Mouse (Mus musculus) liver, adult 2 months (tissue): Measurements from ENCODE around the gene Dad1. TPM values are rescaled to one million over a fixed set of nuclear protein-coding genes. Genes with fewer than 3 reads are reported as not detected.

Source experiments
- DNase-seq: peaks from one replicate; pipeline ENCODE4 v3.0.0-alpha.2; 2011; ENCODE audit warnings: low read depth, low spot score; ENCODE audit errors: extremely low read depth
- H3K27ac ChIP-seq: fragments of 200-500 bp; replicated peaks from 2 replicates; pipeline ENCODE4 v1.5.1; 2012; ENCODE audit warnings: low read depth, mild to moderate bottlenecking, control low read depth, inconsistent platforms, low read length; ENCODE audit not compliant: insufficient read depth
- H3K27me3 ChIP-seq: fragments of 200-500 bp; 2 replicates; pipeline ENCODE4 v1.6.1; 2012; ENCODE audit warnings: mild to moderate bottlenecking, moderate library complexity, low read length, inconsistent platforms; ENCODE audit not compliant: control insufficient read depth, insufficient read depth
- H3K36me3 ChIP-seq: fragments of 200-500 bp; 2 replicates; pipeline ENCODE4 v1.6.1; 2012; ENCODE audit warnings: low read length, inconsistent platforms; ENCODE audit not compliant: control insufficient read depth, insufficient read depth
- H3K4me1 ChIP-seq: fragments of 200-500 bp; 2 replicates; pipeline ENCODE4 v1.6.1; 2011; ENCODE audit warnings: low read length; ENCODE audit not compliant: control insufficient read depth, insufficient read depth
- H3K4me3 ChIP-seq: fragments of 200-500 bp; 2 replicates; pipeline ENCODE4 v1.5.1; 2011; ENCODE audit warnings: low read depth, mild to moderate bottlenecking, control low read depth, low read length, moderate library complexity; ENCODE audit not compliant: insufficient read depth
- H3K79me2 ChIP-seq: fragments of 200-500 bp; 2 replicates; pipeline ENCODE4 v1.6.1; 2012; ENCODE audit warnings: inconsistent platforms, mild to moderate bottlenecking, low read length, moderate library complexity; ENCODE audit not compliant: control insufficient read depth, insufficient read depth
- H3K9ac ChIP-seq: fragments of 200-500 bp; 2 replicates; pipeline ENCODE4 v1.6.1; 2012; ENCODE audit warnings: low read depth, mild to moderate bottlenecking, control low read depth, inconsistent platforms, low read length
- CTCF ChIP-seq: fragments of 200-500 bp; IDR thresholded peaks from 2 replicates; pipeline ENCODE4 v1.5.1; 2011; ENCODE audit warnings: low read depth, low read length, control low read depth
- POLR2A ChIP-seq: fragments of 200-500 bp; IDR thresholded peaks from 2 replicates; pipeline ENCODE4 v1.6.1; 2011; ENCODE audit warnings: low read length, control low read depth; ENCODE audit not compliant: insufficient read depth; ENCODE audit errors: extremely low read depth
- WGBS: fragments of 180-500 bp; shearing (Covaris S2); methylation state at CpG from one replicate; pipeline ENCODE4 v1.1.7; 2018; 5-methylcytosine and 5-hydroxymethylcytosine counted together
- polyA plus RNA-seq: library from polyadenylated mRNA; depleted of rRNA; stranded (reverse); fragments of >200 nt; gene quantifications from 2 replicates; pipeline ENCODE4 v1.2.3, GENCODE M21; 2012
- total RNA-seq: library from RNA; depleted of rRNA; stranded (reverse); fragments of >200 nt; gene quantifications from 2 replicates; pipeline ENCODE4 v1.2.3, GENCODE M21; 2014

Gene Dad1
- total and polyA plus RNA-seq, 2 experiments, result 39.4 to 638 TPM

DNA sequence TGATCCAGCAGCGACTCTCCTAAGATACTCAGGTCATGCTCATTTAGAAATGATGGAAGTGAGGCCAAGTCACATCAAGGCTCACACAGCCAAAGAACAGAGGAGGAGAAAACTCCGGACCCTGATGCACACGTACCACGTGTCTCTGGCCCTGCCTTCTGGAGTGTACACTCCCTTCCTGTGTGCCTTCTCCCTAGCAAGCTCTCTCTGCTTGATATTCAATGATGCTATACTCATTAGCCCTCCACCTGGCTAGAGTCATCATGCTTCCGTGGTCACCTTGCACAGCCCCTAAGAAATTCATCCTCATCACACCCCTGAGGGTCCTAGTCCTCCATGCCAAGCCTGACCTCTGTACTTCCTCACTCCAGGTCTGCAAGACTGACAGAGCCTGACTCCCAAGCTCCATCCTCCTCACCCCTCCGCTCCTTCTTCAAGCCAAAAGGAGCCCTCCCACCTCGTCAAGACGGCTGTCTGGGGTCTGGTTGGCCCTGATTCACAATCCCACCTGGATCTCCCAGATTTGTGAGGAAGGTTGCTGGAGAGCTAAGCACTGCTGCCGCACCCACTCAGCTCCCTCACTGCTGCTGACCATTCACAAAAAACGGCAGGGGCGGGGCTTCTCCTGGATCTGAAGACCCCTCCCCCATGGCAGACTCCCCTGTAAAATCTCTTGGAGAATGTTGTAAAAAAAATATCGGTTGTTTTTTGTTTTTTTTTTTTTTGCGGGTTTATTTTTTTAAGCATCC lies 30.4 kb downstream of the Dad1 start:
- no peak overlapping the region for H3K4me3 ChIP-seq
- H3K9ac ChIP-seq, result no peak overlapping the region
- no peaks in the 10 kb centered on the region for H3K79me2 ChIP-seq
- TF ChIP-seq POLR2A (no peak), CTCF (no peak)
- H3K27me3 ChIP-seq, result no peaks in the 10 kb centered on the region
- no peaks in the 10 kb centered on the region for H3K36me3 ChIP-seq
- H3K27ac ChIP-seq, result no peak overlapping the region
- peaks cover 3% of the 10 kb centered on the region; the same call in 1 of the 2 replicates for H3K4me1 ChIP-seq
- no peak for DNase-seq
- 65% methylated on average over 13 of the region's 13 CpGs for WGBS

DNA sequence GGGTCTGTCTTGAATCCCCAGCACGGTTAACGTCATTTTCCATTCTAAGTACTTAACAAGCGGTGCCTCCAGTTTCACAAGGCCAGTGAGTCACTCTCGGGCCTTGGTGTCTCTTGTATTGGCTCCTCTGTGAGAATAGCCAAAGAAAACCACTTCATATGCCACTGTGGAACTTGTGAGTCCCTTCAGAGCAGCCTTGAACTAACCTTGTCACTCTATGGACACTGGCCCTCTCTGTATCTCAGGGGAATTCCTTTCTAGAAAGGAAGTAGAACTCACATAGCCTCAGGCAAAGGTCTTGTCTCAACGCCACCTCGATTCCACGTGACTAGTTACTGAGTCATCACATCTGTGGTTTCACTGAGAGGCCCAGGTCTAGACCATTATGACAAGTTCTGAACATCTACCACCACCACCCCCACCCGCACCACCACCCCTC lies 31.6 kb downstream of the Dad1 start:
- Histone ChIP-seq H3K27ac (no peak overlapping the region), H3K9ac (no peak overlapping the region), H3K27me3 (no peaks in the 10 kb centered on the region), H3K4me1 (no peaks in the 10 kb centered on the region), H3K4me3 (no peak overlapping the region), H3K79me2 (no peaks in the 10 kb centered on the region), H3K36me3 (no peaks in the 10 kb centered on the region)
- 81% methylated on average over 8 of the region's 8 CpGs for WGBS
- peak; percentile 14 for DNase-seq
- TF ChIP-seq CTCF (no peak), POLR2A (no peak)

DNA sequence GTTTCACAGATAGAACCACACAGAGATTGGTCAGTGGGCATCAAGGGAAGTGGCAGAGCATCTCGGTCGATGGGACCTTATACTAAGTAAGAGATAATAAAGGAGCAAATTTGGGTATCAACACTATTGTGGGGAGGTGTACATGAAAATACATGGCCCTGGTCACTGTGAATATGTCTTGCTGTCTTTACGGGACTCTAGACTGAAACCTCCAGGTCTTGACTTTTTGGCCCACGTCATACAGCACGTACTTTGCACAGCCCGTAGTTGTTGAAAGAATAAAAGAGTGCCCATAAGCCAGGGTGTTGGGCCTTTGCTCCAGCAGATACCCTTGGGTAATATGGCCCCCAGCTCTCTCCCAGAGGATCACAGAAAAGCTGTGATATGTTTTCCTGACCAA lies 32.3 kb downstream of the Dad1 start:
- Histone ChIP-seq H3K79me2 (no peaks in the 10 kb centered on the region), H3K9ac (no peak overlapping the region), H3K27ac (no peak overlapping the region), H3K4me3 (no peak overlapping the region), H3K4me1 (no peaks in the 10 kb centered on the region), H3K27me3 (no peaks in the 10 kb centered on the region), H3K36me3 (no peaks in the 10 kb centered on the region)
- TF ChIP-seq POLR2A (no peak), CTCF (no peak)
- WGBS, result 99% methylated on average over 6 of the region's 6 CpGs
- no peak for DNase-seq

DNA sequence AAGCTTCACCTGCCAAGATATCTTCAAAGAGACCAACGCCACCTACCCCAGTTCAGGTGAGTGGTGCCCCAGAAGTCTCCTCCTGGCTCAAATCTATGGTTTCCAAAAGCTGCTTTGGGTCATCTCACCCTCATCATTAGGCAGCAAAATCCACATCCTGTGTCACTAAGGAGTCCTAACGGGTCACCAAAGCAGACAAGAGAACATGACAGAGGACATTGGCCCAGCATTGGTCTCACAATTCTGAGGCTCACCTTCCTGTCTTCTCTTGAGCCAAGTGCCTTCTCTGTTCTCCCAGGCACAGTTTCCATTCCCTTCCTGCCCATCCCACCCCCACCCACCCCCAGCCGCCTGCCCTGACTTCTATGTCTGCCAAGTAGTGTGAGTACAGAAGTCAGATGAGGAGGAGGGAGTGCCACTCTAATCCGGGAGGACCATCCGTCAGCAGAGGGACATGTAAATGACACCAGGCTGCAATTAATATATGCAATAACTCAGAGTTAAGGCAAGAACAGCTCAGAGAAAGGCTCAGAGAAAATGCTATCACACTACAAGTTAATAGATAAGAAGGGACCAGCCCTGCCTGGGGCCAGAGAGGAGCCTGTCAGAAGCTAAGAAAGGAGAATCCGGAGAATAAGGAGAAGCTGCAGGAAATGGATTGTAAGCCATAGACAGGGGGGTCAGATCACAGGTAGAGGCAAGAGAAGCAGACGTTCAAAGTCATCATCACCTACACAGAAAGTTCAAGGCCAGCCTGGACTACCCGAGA lies 33.0 kb downstream of the Dad1 start:
- Histone ChIP-seq H3K4me3 (no peak overlapping the region), H3K27me3 (no peaks in the 10 kb centered on the region), H3K9ac (no peak overlapping the region), H3K4me1 (no peaks in the 10 kb centered on the region), H3K79me2 (no peaks in the 10 kb centered on the region), H3K27ac (no peak overlapping the region), H3K36me3 (no peaks in the 10 kb centered on the region)
- DNase-seq, result no peak
- 79% methylated on average over 8 of the region's 8 CpGs for WGBS
- TF ChIP-seq CTCF (no peak), POLR2A (no peak)

DNA sequence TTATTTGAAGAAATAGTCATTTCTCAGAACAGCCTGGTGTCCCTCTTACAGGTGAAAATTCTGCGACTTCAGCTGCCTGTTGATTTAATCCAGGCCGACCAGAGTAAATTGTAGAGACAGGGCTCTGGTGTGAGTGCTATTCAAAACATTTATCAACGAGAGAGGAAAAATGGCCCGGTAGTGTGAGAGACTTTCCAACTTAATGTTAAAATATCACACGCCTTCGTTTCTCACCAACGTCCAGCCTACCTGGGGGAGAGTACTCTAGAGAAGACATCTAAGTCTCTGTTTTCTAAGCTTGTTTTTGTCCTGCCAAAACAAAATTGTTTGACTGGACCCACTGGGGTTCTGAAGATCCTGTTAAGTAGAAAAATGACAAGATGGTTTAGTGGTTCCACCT lies 34.1 kb downstream of the Dad1 start:
- no peak overlapping the region for H3K9ac ChIP-seq
- H3K27ac ChIP-seq, result no peak overlapping the region
- H3K4me3 ChIP-seq, result no peak overlapping the region
- H3K27me3 ChIP-seq, result no peaks in the 10 kb centered on the region
- H3K36me3 ChIP-seq, result no peaks in the 10 kb centered on the region
- TF ChIP-seq POLR2A (no peak), CTCF (no peak)
- 0 out of 2 replicates have a peak, but pooled peaks cover 2% of the 10 kb centered on the region for H3K4me1 ChIP-seq
- H3K79me2 ChIP-seq, result no peaks in the 10 kb centered on the region
- no peak for DNase-seq
- 80% methylated on average over 7 of the region's 7 CpGs for WGBS

DNA sequence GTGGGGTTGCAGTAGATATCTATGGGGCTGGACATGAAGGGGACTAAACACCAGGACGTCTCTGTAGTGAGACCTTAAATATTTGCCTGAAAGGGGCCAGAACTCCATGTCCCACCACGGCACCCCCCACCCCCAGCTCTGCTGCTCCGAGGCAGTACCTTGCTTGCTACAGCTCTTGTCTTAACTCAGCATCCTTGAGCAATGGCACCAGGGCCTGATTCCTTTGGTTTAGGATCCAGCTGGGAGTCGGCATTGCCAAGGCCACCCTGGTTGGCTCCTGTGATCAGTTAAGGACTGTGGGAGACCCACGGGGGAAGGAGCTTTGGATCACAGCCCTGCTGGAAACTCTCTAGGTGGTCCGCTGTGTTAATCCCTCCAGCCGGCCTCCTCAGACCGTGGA lies 34.6 kb downstream of the Dad1 start:
- no peaks in the 10 kb centered on the region for H3K27me3 ChIP-seq
- TF ChIP-seq CTCF (no peak), POLR2A (no peak)
- H3K9ac ChIP-seq, result no peak overlapping the region
- no peak overlapping the region for H3K27ac ChIP-seq
- no peaks in the 10 kb centered on the region for H3K36me3 ChIP-seq
- no peak for DNase-seq
- H3K4me3 ChIP-seq, result no peak overlapping the region
- H3K4me1 ChIP-seq, result 0 out of 2 replicates have a peak, but pooled peaks cover 2% of the 10 kb centered on the region
- H3K79me2 ChIP-seq, result no peaks in the 10 kb centered on the region
- WGBS, result 77% methylated on average over 8 of the region's 8 CpGs
